In the genomic region with DNA sequence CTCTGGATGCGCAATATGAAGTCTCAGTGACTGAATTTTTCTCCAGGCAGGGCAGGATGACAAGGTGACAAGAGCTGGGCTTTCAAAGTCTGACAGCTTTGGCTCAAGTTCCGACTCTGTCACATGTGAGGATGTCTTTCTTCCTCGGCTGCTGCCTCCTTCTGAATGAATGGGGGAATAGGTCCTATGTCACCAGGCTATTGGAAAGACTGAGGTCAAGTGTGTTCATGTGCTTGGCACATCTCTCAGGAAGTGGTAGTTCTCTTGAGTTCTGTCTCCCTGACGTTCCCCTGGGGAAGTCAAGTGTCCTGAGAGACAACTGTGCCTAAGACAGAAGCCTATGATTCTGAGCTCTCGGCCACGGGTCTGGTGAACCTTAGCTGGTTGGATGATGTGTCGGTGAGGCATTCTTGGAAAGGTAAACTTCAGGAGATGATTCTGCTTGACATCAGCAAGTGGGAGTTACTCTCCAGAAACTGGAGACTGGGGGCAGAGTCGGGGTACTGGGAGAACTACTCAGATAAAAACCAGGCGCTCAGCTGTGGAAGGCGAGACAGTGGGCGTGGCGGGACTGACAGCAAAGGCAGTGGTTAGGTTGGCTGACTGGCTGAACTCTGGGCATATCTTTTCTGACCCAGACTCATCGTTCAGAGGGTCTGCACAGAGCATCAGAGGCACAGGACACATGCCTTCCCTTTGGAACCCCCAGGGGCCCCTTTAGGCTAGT, we compare ENCODE assay signal across 16 mouse cellular contexts.
DNase-seq lines count a peak whose midpoint lies in the region; ATAC-seq and TF ChIP-seq lines count a peak whose summit lies in the region.
"Had no signal": no experiment of that assay in that cellular context is flagged by ENCODE, and none has a peak within 500 bp of the region (broad histone marks: within the 10 kb centered on the region; RNA-seq: fewer than 3 reads in every experiment).

No protein-coding gene starts in this region.

- 0 out of 2 replicates have a peak, but pooled peaks have one; percentile 43 for ATAC-seq in kidney, embryonic 15.5 days (replicated peaks; ENCODE audit: low FRiP score)
- 0 out of 2 replicates have a peak, but pooled peaks have one; percentile 11 for ATAC-seq in midbrain, embryonic 15.5 days (replicated peaks)
- ATAC-seq in midbrain, embryonic 13.5 days, result no peak

- H3K36me3 ChIP-seq in kidney, embryonic 15.5 days, result no peaks in the 10 kb centered on the region
- H3K36me3 ChIP-seq in midbrain, embryonic 15.5 days (replicated peaks), result no peaks in the 10 kb centered on the region
- no peaks in the 10 kb centered on the region for H3K36me3 ChIP-seq in midbrain, embryonic 13.5 days
- H3K36me3 ChIP-seq: liver, embryonic 15.5 days; midbrain, embryonic 12.5 days; neural tube, embryonic 13.5 days had no signal

- H3K4me1 ChIP-seq in kidney, embryonic 15.5 days, result peaks cover 31% of the 10 kb centered on the region
- H3K4me1 ChIP-seq in midbrain, embryonic 15.5 days, result peaks cover 8% of the 10 kb centered on the region
- no peaks in the 10 kb centered on the region; the same call in 1 of the 2 replicates for H3K4me1 ChIP-seq in midbrain, embryonic 13.5 days (replicated peaks)

- H3K9ac ChIP-seq in kidney, embryonic 15.5 days, result no peak overlapping the region
- no peak overlapping the region for H3K9ac ChIP-seq in midbrain, embryonic 15.5 days
- no peak overlapping the region for H3K9ac ChIP-seq in midbrain, embryonic 13.5 days (replicated peaks)
- H3K9ac ChIP-seq: liver, embryonic 15.5 days; midbrain, embryonic 12.5 days; neural tube, embryonic 13.5 days had no signal

- no peak overlapping the region for H3K4me3 ChIP-seq in gastrocnemius, adult 2 months
- H3K4me3 ChIP-seq in kidney, embryonic 15.5 days (replicated peaks), result no peak overlapping the region
- H3K4me3 ChIP-seq in midbrain, embryonic 15.5 days, result no peak overlapping the region
- H3K4me3 ChIP-seq in midbrain, embryonic 13.5 days (replicated peaks), result no peak overlapping the region
- H3K4me3 ChIP-seq: liver, embryonic 15.5 days; midbrain, embryonic 12.5 days; neural tube, embryonic 13.5 days had no signal

- no peak overlapping the region for H3K4me2 ChIP-seq in kidney, embryonic 15.5 days
- H3K4me2 ChIP-seq in midbrain, embryonic 15.5 days, result no peak overlapping the region
- H3K4me2 ChIP-seq in midbrain, embryonic 13.5 days (replicated peaks), result no peak overlapping the region
- H3K4me2 ChIP-seq: liver, embryonic 15.5 days; midbrain, embryonic 12.5 days; neural tube, embryonic 13.5 days had no signal

- peak overlapping the region; percentile 40 for H3K27ac ChIP-seq in gastrocnemius, adult 2 months
- H3K27ac ChIP-seq in kidney, embryonic 15.5 days, result no peak overlapping the region
- H3K27ac ChIP-seq in midbrain, embryonic 15.5 days, result peak overlapping the region; percentile 38; the same call in 1 of the 2 replicates
- H3K27ac ChIP-seq in midbrain, embryonic 13.5 days, result no peak overlapping the region
- H3K27ac ChIP-seq: liver, embryonic 15.5 days; midbrain, embryonic 12.5 days; neural tube, embryonic 13.5 days had no signal

- WGBS in kidney, embryonic 15.5 days, result 51% methylated on average over 13 of the region's 13 CpGs
- 80% methylated on average over 13 of the region's 13 CpGs for WGBS in midbrain, embryonic 15.5 days
- WGBS in midbrain, embryonic 13.5 days, result 80% methylated on average over 13 of the region's 13 CpGs

- no peak for TF ChIP-seq CTCF in gastrocnemius, adult 2 months (IDR thresholded peaks at IDR 0.05)

- DNase-seq in gastrocnemius, adult 2 months, result peak; percentile 35
- DNase-seq in gastrocnemius, adult 18-20 months (ENCODE audit: low spot score), result no peak
- DNase-seq in kidney, adult 11 months, result no peak
- no peak for DNase-seq in ovary, postnatal 14 days (ENCODE audit: low spot score)
- no peak for DNase-seq in cerebellum, adult 11 months
- DNase-seq: adrenal gland, postnatal 36 days; kidney, adult 9 months; left cerebral cortex, postnatal 4 days; retina, postnatal 1 day; spleen, adult 18-20 months had no signal

- no peaks in the 10 kb centered on the region for H3K9me3 ChIP-seq in kidney, embryonic 15.5 days (replicated peaks)
- no peaks in the 10 kb centered on the region for H3K9me3 ChIP-seq in midbrain, embryonic 15.5 days
- no peaks in the 10 kb centered on the region for H3K9me3 ChIP-seq in midbrain, embryonic 13.5 days
- H3K9me3 ChIP-seq: liver, embryonic 15.5 days; midbrain, embryonic 12.5 days; neural tube, embryonic 13.5 days had no signal

- intact Hi-C loops in gastrocnemius, adult 2 months (cut with DNase I), result no loop called here

- no peaks in the 10 kb centered on the region for H3K27me3 ChIP-seq in kidney, embryonic 15.5 days
- H3K27me3 ChIP-seq in midbrain, embryonic 15.5 days (replicated peaks), result no peaks in the 10 kb centered on the region
- no peaks in the 10 kb centered on the region for H3K27me3 ChIP-seq in midbrain, embryonic 13.5 days
- H3K27me3 ChIP-seq: liver, embryonic 15.5 days; midbrain, embryonic 12.5 days; neural tube, embryonic 13.5 days had no signal

Comparison
In these comparisons a context has a peak if more than half of its experiments do, and no peak if none do; other contexts are left out.
1. H3K27ac ChIP-seq: peak in gastrocnemius, adult 2 months (single experiment) and midbrain, embryonic 15.5 days (single experiment); none in kidney, embryonic 15.5 days (single experiment) and midbrain, embryonic 13.5 days (single experiment).